Mouse (Mus musculus) stomach, embryonic 16.5 days (tissue): ENCODE measurements around the gene Xpo6. TPM values are rescaled to one million over a fixed set of nuclear protein-coding genes. Genes with fewer than 3 reads are reported as not detected.
A peak's percentile ranks its signal among the peaks of the same experiment; 100 is the strongest.

Experiments
- ATAC-seq: fragments of 200-750 bp; cut with Nextera tagmentation; 2 replicates; pipeline ENCODE4 v1.8.0; 2017; ENCODE audit warnings: moderate number of reproducible peaks, moderate TSS enrichment; ENCODE audit not compliant: insufficient read depth, low FRiP score
- H3K27ac ChIP-seq: fragments of 300-500 bp; sonication (generic); 2 replicates; pipeline ENCODE4 v1.5.1; 2014; ENCODE audit warnings: low read length
- H3K27me3 ChIP-seq: fragments of 300-500 bp; sonication (generic); 2 replicates; pipeline ENCODE4 v1.6.1; 2014; ENCODE audit warnings: low read length, control low read depth, mixed read lengths; ENCODE audit not compliant: control insufficient read depth, insufficient read depth
- H3K36me3 ChIP-seq: fragments of 300-500 bp; sonication (generic); 2 replicates; pipeline ENCODE4 v1.6.1; 2014; ENCODE audit warnings: low read length; ENCODE audit not compliant: control insufficient read depth, insufficient read depth
- H3K4me1 ChIP-seq: fragments of 300-500 bp; sonication (generic); 2 replicates; pipeline ENCODE4 v1.6.1; 2014; ENCODE audit warnings: low read length, control low read depth, mixed read lengths; ENCODE audit not compliant: control insufficient read depth, insufficient read depth
- H3K4me2 ChIP-seq: fragments of 300-500 bp; sonication (generic); 2 replicates; pipeline ENCODE4 v1.6.1; 2014; ENCODE audit warnings: low read depth, low read length, mixed read lengths
- H3K4me3 ChIP-seq: fragments of 300-500 bp; sonication (generic); replicated peaks from 2 replicates; pipeline ENCODE4 v1.5.1; 2014; ENCODE audit warnings: mild to moderate bottlenecking, low read length
- H3K9ac ChIP-seq: fragments of 300-500 bp; sonication (generic); 2 replicates; pipeline ENCODE4 v1.6.1; 2014; ENCODE audit warnings: low read length
- H3K9me3 ChIP-seq: fragments of 300-500 bp; sonication (generic); replicated peaks from 2 replicates; pipeline ENCODE4 v1.6.1; 2016; ENCODE audit warnings: low read length, control low read depth; ENCODE audit not compliant: control insufficient read depth
- WGBS: fragments of 180-500 bp; shearing (Covaris S2); extraction: QIAGEN DNeasy Blood & Tissue Kit; methylation state at CpG from one replicate; pipeline ENCODE4 v1.1.7; 2014; 5-methylcytosine and 5-hydroxymethylcytosine counted together
- polyA plus RNA-seq: library from polyadenylated mRNA; unstranded; fragments of >200 nt; fragmentation: Nextera tagmentation; extraction: Ambion mirVana; gene quantifications from 2 replicates; pipeline ENCODE4 v1.2.1, GENCODE M21; 2015

Xpo6 gene
- polyA plus RNA-seq, 1 experiment from 2014 or later: 36.9 TPM

- no peaks in the 10 kb centered on the region for H3K4me1 ChIP-seq
- no peak overlapping the region for H3K4me2 ChIP-seq
- H3K36me3 ChIP-seq: no peaks in the 10 kb centered on the region
- H3K4me3 ChIP-seq: no peak overlapping the region
- H3K27ac ChIP-seq: no peak overlapping the region
- no peaks in the 10 kb centered on the region for H3K27me3 ChIP-seq
- 87% methylated on average over 3 of the region's 3 CpGs for WGBS
- H3K9me3 ChIP-seq: no peaks in the 10 kb centered on the region
- no peak overlapping the region for H3K9ac ChIP-seq
- ATAC-seq: no peak
Measured at GRCm38 (mm10) chr7:126158238-126158637, 42.1 kb downstream of the Xpo6 start.

GRCm38 (mm10) chr7:126155746-126156145, 44.6 kb downstream of the Xpo6 start:
- WGBS: 56% methylated on average over 1 of the region's 1 CpGs
- H3K36me3 ChIP-seq: peaks cover 7% of the 10 kb centered on the region; the same call in 1 of the 2 replicates

GRCm38 (mm10) chr7:126154731-126155130, 45.6 kb downstream of the Xpo6 start:
- Histone ChIP-seq H3K4me1 (no peaks in the 10 kb centered on the region), H3K9me3 (no peaks in the 10 kb centered on the region), H3K4me2 (no peak overlapping the region), H3K4me3 (no peak overlapping the region), H3K27ac (no peak overlapping the region), H3K27me3 (no peaks in the 10 kb centered on the region), H3K9ac (no peak overlapping the region), H3K36me3 (peaks cover 7% of the 10 kb centered on the region; the same call in 1 of the 2 replicates)
- ATAC-seq: no peak
- 79% methylated on average over 5 of the region's 5 CpGs for WGBS

More at GRCm38 (mm10) chr7:126155746-126156145, 44.6 kb downstream of the Xpo6 start:
- no peak for ATAC-seq
- Histone ChIP-seq H3K4me3 (no peak overlapping the region), H3K9me3 (no peaks in the 10 kb centered on the region), H3K9ac (no peak overlapping the region), H3K27ac (no peak overlapping the region), H3K4me2 (no peak overlapping the region), H3K27me3 (no peaks in the 10 kb centered on the region), H3K4me1 (no peaks in the 10 kb centered on the region)

GRCm38 (mm10) chr7:126152324-126152723, 48.0 kb downstream of the Xpo6 start:
- H3K27me3 ChIP-seq: no peaks in the 10 kb centered on the region
- H3K27ac ChIP-seq: no peak overlapping the region
- no peak for ATAC-seq
- H3K4me1 ChIP-seq: no peaks in the 10 kb centered on the region
- H3K9ac ChIP-seq: no peak overlapping the region
- H3K4me2 ChIP-seq: no peak overlapping the region
- no peak overlapping the region for H3K4me3 ChIP-seq
- H3K9me3 ChIP-seq: no peaks in the 10 kb centered on the region
- H3K36me3 ChIP-seq: peaks cover 11% of the 10 kb centered on the region; the same call in 1 of the 2 replicates
- WGBS: 86% methylated on average over 4 of the region's 4 CpGs

- ATAC-seq: no peak
- Histone ChIP-seq H3K27me3 (no peaks in the 10 kb centered on the region), H3K36me3 (0 out of 2 replicates have a peak, but pooled peaks cover 4% of the 10 kb centered on the region), H3K4me2 (no peak overlapping the region), H3K9me3 (no peaks in the 10 kb centered on the region), H3K27ac (no peak overlapping the region), H3K4me3 (no peak overlapping the region), H3K9ac (no peak overlapping the region), H3K4me1 (no peaks in the 10 kb centered on the region)
- 61% methylated on average over 1 of the region's 1 CpGs for WGBS
Measured at GRCm38 (mm10) chr7:126146156-126146555, 54.1 kb downstream of the Xpo6 start.

GRCm38 (mm10) chr7:126144364-126144763, 55.9 kb downstream of the Xpo6 start:
- Histone ChIP-seq H3K4me3 (no peak overlapping the region), H3K27me3 (no peaks in the 10 kb centered on the region), H3K4me1 (no peaks in the 10 kb centered on the region), H3K4me2 (no peak overlapping the region), H3K27ac (no peak overlapping the region), H3K36me3 (0 out of 2 replicates have a peak, but pooled peaks cover 4% of the 10 kb centered on the region), H3K9me3 (no peaks in the 10 kb centered on the region), H3K9ac (no peak overlapping the region)
- ATAC-seq: no peak
- 84% methylated on average over 2 of the region's 2 CpGs for WGBS

- no peak overlapping the region for H3K4me3 ChIP-seq
- peaks cover 3% of the 10 kb centered on the region for H3K36me3 ChIP-seq
- no peak overlapping the region for H3K27ac ChIP-seq
- no peaks in the 10 kb centered on the region for H3K9me3 ChIP-seq
- no peaks in the 10 kb centered on the region for H3K4me1 ChIP-seq
- no peak overlapping the region for H3K4me2 ChIP-seq
- H3K9ac ChIP-seq: no peak overlapping the region
- no peaks in the 10 kb centered on the region for H3K27me3 ChIP-seq
- ATAC-seq: no peak
- WGBS: 89% methylated on average over 5 of the region's 5 CpGs
Measured at GRCm38 (mm10) chr7:126137850-126138249, 62.5 kb downstream of the Xpo6 start.

GRCm38 (mm10) chr7:126135391-126135790, 64.9 kb downstream of the Xpo6 start:
- no peak overlapping the region for H3K9ac ChIP-seq
- H3K27ac ChIP-seq: peak overlapping the region; percentile 44; the same call in 1 of the 2 replicates
- ATAC-seq: no peak
- no peaks in the 10 kb centered on the region for H3K27me3 ChIP-seq
- no peak overlapping the region for H3K4me3 ChIP-seq
- H3K9me3 ChIP-seq: no peaks in the 10 kb centered on the region
- peaks cover 3% of the 10 kb centered on the region for H3K36me3 ChIP-seq
- H3K4me1 ChIP-seq: no peaks in the 10 kb centered on the region
- H3K4me2 ChIP-seq: no peak overlapping the region
- 72% methylated on average over 2 of the region's 2 CpGs for WGBS

GRCm38 (mm10) chr7:126134634-126135321, 65.5 kb downstream of the Xpo6 start:
- WGBS: 80% methylated on average over 4 of the region's 4 CpGs
- H3K9ac ChIP-seq: no peak overlapping the region
- H3K9me3 ChIP-seq: no peaks in the 10 kb centered on the region
- no peak overlapping the region for H3K4me3 ChIP-seq
- ATAC-seq: no peak
- H3K36me3 ChIP-seq: peaks cover 3% of the 10 kb centered on the region
- H3K4me2 ChIP-seq: no peak overlapping the region
- no peaks in the 10 kb centered on the region for H3K4me1 ChIP-seq
- H3K27ac ChIP-seq: peak overlapping the region; percentile 44; the same call in 1 of the 2 replicates
- no peaks in the 10 kb centered on the region for H3K27me3 ChIP-seq
